ENCODE assay signal across 1 mouse cellular context in genomic region chr2:38767177-38767931, GRCm38 (mm10).
TF ChIP-seq lines count a peak whose summit lies in the region.

No protein-coding gene starts in this region.

TF ChIP-seq in CH12.LX, 34 proteins besides CTCF, POLR2A, EP300 and RAD21 (continued from another document):
- TF ChIP-seq ZMIZ1 (IDR thresholded peaks at IDR 0.05; ENCODE audit: low read depth, low read length): no peak
- TF ChIP-seq BHLHE40 (IDR thresholded peaks at IDR 0.05; ENCODE audit: low read depth, low read length): no peak
- TF ChIP-seq NRF1 (IDR thresholded peaks at IDR 0.05; ENCODE audit: low read depth, low read length): no peak
- no peak for TF ChIP-seq MXI1 (IDR thresholded peaks at IDR 0.05; ENCODE audit: low read depth, low read length)
- TF ChIP-seq KAT2A (IDR thresholded peaks at IDR 0.05; ENCODE audit: insufficient replicate concordance, low read length): no peak
- no peak for TF ChIP-seq SIN3A (IDR thresholded peaks at IDR 0.05; ENCODE audit: low read length)
- no peak for TF ChIP-seq TCF12 (IDR thresholded peaks at IDR 0.05; ENCODE audit: low read depth, low read length)
- no peak for TF ChIP-seq NELFE (IDR thresholded peaks at IDR 0.05; ENCODE audit: low read depth, low read length)
- no peak for TF ChIP-seq ELF1 (IDR thresholded peaks at IDR 0.05; ENCODE audit: low read depth, low read length)
